Mouse (Mus musculus) cerebellum, adult 9-11 months (tissue): ENCODE data around the gene Dpf1.

Source experiments
- DNase-seq: peaks from one replicate; pipeline ENCODE4 v3.0.0; 2022

The Dpf1 gene

DNA sequence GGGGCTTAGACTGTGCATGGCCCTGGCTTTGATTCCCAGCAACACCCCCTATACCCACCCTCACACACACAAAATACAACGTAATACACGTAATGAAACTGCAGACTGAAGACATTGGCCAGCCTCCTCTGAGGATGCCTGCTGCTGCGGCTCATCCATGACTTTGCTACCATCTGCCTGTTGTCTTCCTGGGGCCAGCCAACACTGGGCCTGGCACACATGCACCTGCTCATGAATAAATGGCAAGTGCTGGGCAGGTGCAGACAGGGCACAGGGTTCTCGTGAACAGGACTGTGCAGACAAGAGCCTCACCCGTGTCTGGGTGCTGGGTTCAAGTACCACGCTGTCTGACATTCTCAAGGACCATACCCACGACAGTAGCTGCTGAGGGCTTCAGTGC is 40.0 kb downstream of the Dpf1 start:
- DNase-seq, result peak; percentile 71

DNA sequence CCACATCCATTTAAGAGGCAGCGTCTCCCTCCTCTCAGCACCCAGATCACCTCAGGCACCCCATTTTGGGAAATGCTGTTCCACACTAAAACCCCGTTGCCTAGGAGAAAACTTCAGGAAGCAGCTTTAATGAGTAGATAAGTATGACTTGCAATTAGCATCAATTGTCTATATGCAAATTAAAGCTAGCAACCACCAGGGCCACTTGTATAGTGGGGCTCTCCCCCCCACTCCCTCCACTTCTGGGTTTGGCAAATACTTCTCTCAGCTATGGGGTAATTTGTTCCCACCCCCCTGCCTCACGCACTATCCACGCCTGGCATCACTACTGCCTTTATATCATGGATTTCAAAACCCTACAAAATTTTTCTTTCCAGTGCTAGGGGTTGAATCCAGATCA is 41.8 kb downstream of the Dpf1 start:
- DNase-seq, result no peak

DNA sequence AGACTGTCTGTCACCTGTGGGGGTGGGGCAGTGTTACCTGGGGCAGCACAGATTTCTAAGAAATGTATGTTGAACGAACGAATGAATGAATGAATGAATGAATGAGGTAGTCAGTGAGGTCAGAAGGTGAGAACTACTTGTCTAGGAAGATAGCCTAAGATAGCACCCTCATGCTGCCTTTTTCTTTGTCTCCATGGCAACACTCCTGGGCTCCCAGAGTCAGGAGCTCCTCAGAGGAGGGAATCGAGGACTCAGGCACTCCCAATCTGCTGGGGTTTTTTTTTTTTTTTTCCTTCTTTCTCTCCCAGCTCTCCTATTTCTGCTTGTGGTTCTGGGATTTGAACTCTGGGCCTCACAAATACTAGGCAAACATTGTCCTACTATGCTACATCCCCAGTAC is 42.5 kb downstream of the Dpf1 start:
- no peak for DNase-seq

DNA sequence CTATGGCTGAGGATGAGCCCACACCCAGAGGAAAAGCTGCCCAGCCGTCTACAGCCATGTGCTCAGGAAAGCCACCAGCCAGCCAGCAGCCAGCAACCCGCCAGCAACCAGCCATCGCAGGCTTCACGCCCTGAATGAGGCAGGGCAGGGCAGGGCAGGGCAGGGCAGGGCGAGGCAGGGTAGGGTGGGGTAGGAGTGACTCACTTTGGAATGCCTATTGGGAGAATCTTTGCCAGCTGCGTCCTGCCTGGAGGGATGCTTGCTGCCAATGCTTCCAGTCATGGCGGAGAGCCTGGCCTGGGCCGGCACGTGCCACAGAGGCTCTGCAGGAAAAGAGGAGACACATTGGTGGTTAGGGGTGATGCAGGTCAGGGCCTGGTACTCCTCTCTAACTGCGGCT is 46.7 kb downstream of the Dpf1 start:
- DNase-seq, result no peak

DNA sequence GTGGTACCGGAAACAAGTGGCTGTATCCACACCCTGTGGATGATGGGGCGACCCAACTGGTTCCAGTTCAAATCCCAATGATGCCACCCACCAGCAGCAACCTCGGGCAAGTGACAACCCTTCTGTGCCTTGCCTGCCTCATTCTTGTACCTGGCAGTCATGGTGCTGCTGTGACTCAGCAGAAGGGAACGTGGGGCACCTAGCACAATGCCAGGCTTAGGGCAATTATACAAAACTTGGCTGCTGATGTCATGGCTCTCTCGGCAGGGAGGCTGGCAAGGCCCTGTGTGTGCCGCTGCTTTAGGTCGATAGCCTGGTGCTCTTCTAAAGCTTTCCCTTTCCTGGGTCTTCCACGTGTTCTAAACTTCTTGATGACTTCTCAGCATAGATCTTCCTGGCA is 48.5 kb downstream of the Dpf1 start:
- peak; percentile 47 for DNase-seq

DNA sequence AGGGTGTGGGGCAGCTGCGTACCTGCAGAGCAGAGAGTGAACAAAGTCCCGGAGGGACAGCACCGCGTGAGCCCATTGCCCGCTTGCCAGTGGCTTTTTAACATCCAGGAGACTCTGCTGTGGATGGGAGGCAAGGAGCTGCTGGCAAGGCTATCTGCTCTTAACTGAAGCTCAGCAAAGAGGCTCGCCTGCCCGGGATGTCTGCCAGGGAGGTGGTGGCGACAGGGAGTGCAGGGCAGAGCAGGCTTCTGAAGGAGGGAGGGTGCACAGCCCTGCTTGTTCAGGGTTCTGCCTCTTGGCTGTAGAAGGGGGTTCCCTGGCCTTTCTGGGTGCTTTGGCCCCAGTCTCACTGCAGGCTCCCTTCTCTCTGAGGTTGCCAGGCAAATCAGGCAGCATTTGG is 50.4 kb downstream of the Dpf1 start:
- peak; percentile 38 for DNase-seq

DNA sequence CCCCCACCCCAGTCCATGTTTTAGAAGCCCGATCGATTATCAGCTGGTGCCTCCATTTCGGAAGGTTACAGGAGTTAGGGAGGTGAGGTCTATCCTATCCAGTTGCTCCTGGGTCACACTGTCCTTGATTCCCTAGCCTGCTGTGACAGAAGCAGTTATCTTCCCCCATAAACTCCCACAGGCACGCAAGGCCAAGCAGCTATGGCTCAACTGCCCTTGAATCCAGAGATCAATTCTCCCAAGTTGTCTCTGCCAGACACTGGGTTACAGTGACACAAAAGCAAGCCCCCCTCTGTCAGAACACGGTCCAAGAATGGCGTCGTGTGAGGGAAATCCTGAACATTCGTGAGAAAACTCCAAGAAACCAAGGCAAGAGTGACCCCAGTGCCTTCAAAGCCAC is 51.7 kb downstream of the Dpf1 start:
- no peak for DNase-seq

DNA sequence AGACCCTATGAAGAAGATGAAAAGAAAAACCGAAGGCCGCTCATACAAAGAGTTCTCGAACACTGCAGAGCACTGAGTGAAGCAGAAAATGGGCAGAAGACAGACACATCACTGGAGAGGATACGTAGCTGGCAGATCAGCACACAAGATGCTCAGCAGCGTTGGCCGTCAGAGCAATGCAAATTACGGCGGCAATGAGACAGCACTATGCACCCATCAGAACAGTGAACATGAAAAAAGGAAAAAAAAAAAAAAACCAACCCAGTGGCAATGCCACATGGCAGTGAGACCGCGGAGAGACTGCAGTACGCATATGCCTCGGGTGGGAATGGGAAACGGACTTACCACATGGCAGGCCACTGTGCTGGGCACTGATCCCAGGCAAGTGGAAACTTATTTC is 57.7 kb downstream of the Dpf1 start:
- no peak for DNase-seq

DNA sequence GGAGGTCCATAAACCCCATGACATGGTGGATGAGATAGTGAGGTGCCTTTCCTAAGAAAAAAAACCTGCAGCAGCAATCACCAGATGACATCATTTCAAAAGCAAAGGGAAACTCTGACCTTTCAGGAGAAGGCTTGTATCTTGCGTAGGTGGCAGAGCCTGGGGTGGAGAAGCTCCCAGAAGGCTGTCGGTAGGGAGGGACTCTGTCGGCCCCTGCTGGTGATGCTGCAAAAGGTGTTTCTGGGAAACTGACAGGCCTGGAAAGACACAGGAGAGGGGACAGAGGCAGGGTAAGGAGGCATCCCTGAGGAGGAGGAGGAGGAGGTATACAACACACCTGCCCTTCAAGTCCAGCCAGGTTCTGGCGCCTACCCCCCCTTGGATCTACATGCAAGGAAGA is 60.3 kb downstream of the Dpf1 start:
- DNase-seq, result peak; percentile 75

DNA sequence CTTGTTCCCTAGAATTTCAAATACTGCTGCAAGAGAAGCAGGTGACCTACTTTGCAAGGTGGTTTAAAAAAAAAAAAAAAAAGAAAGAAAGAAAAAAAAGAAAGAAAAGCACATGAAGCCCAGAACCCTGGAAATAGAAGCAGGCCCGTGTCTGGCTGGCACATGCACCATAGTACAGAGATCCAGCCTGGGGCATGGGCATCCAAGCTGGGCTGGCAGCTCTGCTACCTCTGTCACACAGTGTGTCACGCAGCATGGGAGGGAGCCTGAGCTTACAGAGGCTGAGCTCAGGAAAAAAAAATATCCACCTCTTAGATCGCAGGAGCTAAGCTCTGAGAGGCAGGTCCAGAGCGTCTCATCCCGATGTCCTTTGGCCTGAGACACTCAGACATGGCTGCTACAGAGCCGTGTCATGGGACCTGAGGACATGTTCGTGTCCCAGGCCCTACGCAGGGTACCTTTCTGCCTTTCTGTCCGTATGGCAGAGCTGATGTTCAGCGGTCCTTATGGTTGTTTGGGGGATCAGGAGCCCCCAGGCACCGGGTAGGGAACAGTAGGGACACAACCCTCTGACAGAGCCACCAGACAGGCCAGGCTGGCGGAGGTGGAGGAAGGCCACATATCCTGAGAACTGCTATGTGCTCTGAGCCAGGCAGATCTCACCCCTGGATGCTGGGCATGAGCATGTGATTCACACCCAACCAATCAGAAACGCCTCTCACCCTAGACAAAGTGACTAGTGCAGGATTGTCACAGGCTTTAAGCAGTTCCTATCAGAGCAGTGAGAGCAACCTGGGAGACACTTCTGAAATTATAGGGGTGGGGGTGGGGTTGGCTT is 63.6 kb downstream of the Dpf1 start:
- peak; percentile 72 for DNase-seq
